Comparison of ENCODE assay signal across 24 mouse cellular contexts in genomic region chr9:9653463-9653862, GRCm38 (mm10).
DNase-seq lines count a peak whose midpoint lies in the region; ATAC-seq and TF ChIP-seq lines count a peak whose summit lies in the region.
"Had no signal": no experiment of that assay in that cellular context is flagged by ENCODE, and none has a peak within 500 bp of the region (broad histone marks: within the 10 kb centered on the region; RNA-seq: fewer than 3 reads in every experiment).

No protein-coding gene starts in this region.

- H3K27me3 ChIP-seq in liver, adult 2 months (ENCODE audit: control insufficient read depth, insufficient read depth, low read length), result no peaks in the 10 kb centered on the region
- H3K27me3 ChIP-seq in liver, embryonic 16.5 days (ENCODE audit: control insufficient read depth, insufficient read depth, low read depth, low read length), result no peaks in the 10 kb centered on the region
- no peaks in the 10 kb centered on the region for H3K27me3 ChIP-seq in liver, embryonic 11.5 days (replicated peaks; ENCODE audit: control insufficient read depth, insufficient read depth, low read length)
- no peaks in the 10 kb centered on the region for H3K27me3 ChIP-seq in hindbrain, postnatal 0 days (ENCODE audit: insufficient read depth, low read length)
- H3K27me3 ChIP-seq: CH12.LX; embryonic facial prominence, embryonic 12.5 days; forebrain, embryonic 13.5 days; forebrain, embryonic 15.5 days; Patski had no signal

- DNase-seq in liver, adult 2 months (ENCODE audit: extremely low read depth, low read depth, low spot score), result peak; percentile 26
- DNase-seq in liver, result no peak
- no peak for DNase-seq in liver, embryonic 11.5 days (ENCODE audit: low spot score)
- DNase-seq in hindbrain, postnatal 0 days (ENCODE audit: low spot score), result no peak
- DNase-seq in adrenal gland, postnatal 36 days, result no peak
- DNase-seq: adrenal gland, adult 8-10 months; adrenal gland, postnatal 14 days; B cell, adult 2 months; cerebellum, adult 11-12 months; cerebellum, adult 2 months; cerebellum, adult 9-10 months; cerebellum, postnatal 10 days; cerebellum, postnatal 25 days had no signal

- no peaks in the 10 kb centered on the region for H3K9me3 ChIP-seq in liver, embryonic 16.5 days (replicated peaks; ENCODE audit: control insufficient read depth, low read length)
- H3K9me3 ChIP-seq in liver, embryonic 11.5 days (ENCODE audit: control insufficient read depth, low read length), result no peaks in the 10 kb centered on the region
- H3K9me3 ChIP-seq in hindbrain, postnatal 0 days (ENCODE audit: low read length), result no peaks in the 10 kb centered on the region
- H3K9me3 ChIP-seq: embryonic facial prominence, embryonic 10.5 days; embryonic facial prominence, embryonic 12.5 days; forebrain, embryonic 13.5 days; forebrain, embryonic 15.5 days; G1E had no signal

- no peak overlapping the region for H3K4me3 ChIP-seq in liver, adult 2 months (ENCODE audit: insufficient read depth, low read depth, low read length)
- no peak overlapping the region for H3K4me3 ChIP-seq in liver, embryonic 16.5 days (ENCODE audit: low read depth, low read length)
- no peak overlapping the region for H3K4me3 ChIP-seq in liver, embryonic 11.5 days (ENCODE audit: low read depth, low read length)
- H3K4me3 ChIP-seq in hindbrain, postnatal 0 days (ENCODE audit: low read length), result no peak overlapping the region
- H3K4me3 ChIP-seq: embryonic facial prominence, embryonic 10.5 days; embryonic facial prominence, embryonic 12.5 days; forebrain, embryonic 13.5 days; forebrain, embryonic 15.5 days had no signal

- H3K9ac ChIP-seq in liver, adult 2 months (ENCODE audit: low read depth, low read length), result no peak overlapping the region
- H3K9ac ChIP-seq in liver, embryonic 16.5 days (ENCODE audit: low read depth, low read length), result no peak overlapping the region
- H3K9ac ChIP-seq in liver, embryonic 11.5 days (ENCODE audit: low read depth, low read length), result no peak overlapping the region
- no peak overlapping the region for H3K9ac ChIP-seq in hindbrain, postnatal 0 days (replicated peaks; ENCODE audit: low read length)
- H3K9ac ChIP-seq: embryonic facial prominence, embryonic 12.5 days; forebrain, embryonic 13.5 days; forebrain, embryonic 15.5 days had no signal

- no peak for TF ChIP-seq POLR2A in liver, adult 2 months (IDR thresholded peaks at IDR 0.05; ENCODE audit: extremely low read depth, insufficient read depth, low read length)

- ATAC-seq in liver, embryonic 16.5 days (ENCODE audit: low read depth), result peak; percentile 64
- no peak for ATAC-seq in liver, embryonic 11.5 days (replicated peaks; ENCODE audit: low FRiP score)
- peak; percentile 62 for ATAC-seq in megakaryocyte, adult 5-6 weeks (ENCODE audit: poor library complexity, severe bottlenecking)
- no peak for ATAC-seq in hindbrain, postnatal 0 days
- ATAC-seq: activated CD4-positive, CD25-positive, alpha-beta regulatory T cell, adult 4 months; CD4-positive, CD25-positive, alpha-beta regulatory T cell, adult 4 months; forebrain, embryonic 13.5 days; forebrain, embryonic 15.5 days; Patski had no signal

- no peaks in the 10 kb centered on the region for H3K79me2 ChIP-seq in liver, adult 2 months (ENCODE audit: control insufficient read depth, insufficient read depth, low read length)

- H3K36me3 ChIP-seq in liver, adult 2 months (ENCODE audit: control insufficient read depth, insufficient read depth, low read length), result no peaks in the 10 kb centered on the region
- no peaks in the 10 kb centered on the region for H3K36me3 ChIP-seq in liver, embryonic 16.5 days (ENCODE audit: control insufficient read depth, insufficient read depth)
- no peaks in the 10 kb centered on the region for H3K36me3 ChIP-seq in liver, embryonic 11.5 days (ENCODE audit: control insufficient read depth, insufficient read depth, low read length)
- H3K36me3 ChIP-seq in hindbrain, postnatal 0 days (ENCODE audit: insufficient read depth, low read length), result no peaks in the 10 kb centered on the region
- H3K36me3 ChIP-seq: embryonic facial prominence, embryonic 10.5 days; embryonic facial prominence, embryonic 12.5 days; forebrain, embryonic 15.5 days; G1E had no signal

- H3K4me2 ChIP-seq in liver, embryonic 16.5 days (ENCODE audit: low read depth, low read length), result no peak overlapping the region
- H3K4me2 ChIP-seq in liver, embryonic 11.5 days, result no peak overlapping the region
- H3K4me2 ChIP-seq in hindbrain, postnatal 0 days (ENCODE audit: low read depth, low read length), result no peak overlapping the region
- H3K4me2 ChIP-seq: embryonic facial prominence, embryonic 12.5 days; forebrain, embryonic 13.5 days; forebrain, embryonic 15.5 days had no signal

- no peak overlapping the region for H3K27ac ChIP-seq in liver, adult 2 months (replicated peaks; ENCODE audit: insufficient read depth, low read depth, low read length)
- H3K27ac ChIP-seq in liver, embryonic 16.5 days (ENCODE audit: low read length), result no peak overlapping the region
- H3K27ac ChIP-seq in liver, embryonic 11.5 days (ENCODE audit: low read depth, low read length), result no peak overlapping the region
- H3K27ac ChIP-seq in hindbrain, postnatal 0 days, result no peak overlapping the region
- H3K27ac ChIP-seq: embryonic facial prominence, embryonic 10.5 days; embryonic facial prominence, embryonic 12.5 days; forebrain, embryonic 13.5 days; forebrain, embryonic 15.5 days had no signal

- H3K4me1 ChIP-seq in liver, adult 2 months (ENCODE audit: control insufficient read depth, insufficient read depth, low read length), result no peaks in the 10 kb centered on the region
- H3K4me1 ChIP-seq in liver, embryonic 16.5 days (ENCODE audit: control insufficient read depth, low read depth, low read length), result no peaks in the 10 kb centered on the region
- H3K4me1 ChIP-seq in liver, embryonic 11.5 days (replicated peaks; ENCODE audit: control insufficient read depth, insufficient read depth, low read length), result no peaks in the 10 kb centered on the region
- H3K4me1 ChIP-seq in hindbrain, postnatal 0 days (ENCODE audit: insufficient read depth, low read length), result no peaks in the 10 kb centered on the region
- H3K4me1 ChIP-seq: embryonic facial prominence, embryonic 10.5 days; embryonic facial prominence, embryonic 12.5 days; forebrain, embryonic 13.5 days; forebrain, embryonic 15.5 days had no signal

- WGBS in liver, adult 2 months, result 72% methylated on average over 3 of the region's 3 CpGs
- 25% methylated on average over 3 of the region's 3 CpGs for WGBS in liver, embryonic 16.5 days (ENCODE audit: insufficient replicate concordance)
- WGBS in liver, embryonic 11.5 days, result 59% methylated on average over 3 of the region's 3 CpGs
- whole genome bisulfite sequencing in hindbrain, postnatal 0 days, result 83% methylated on average over 3 of the region's 3 CpGs

- no peak for TF ChIP-seq CTCF in liver, adult 2 months (IDR thresholded peaks at IDR 0.05; ENCODE audit: low read depth, low read length)
- TF ChIP-seq CTCF in hindbrain, postnatal 0 days (IDR thresholded peaks at IDR 0.05; ENCODE audit: low read depth), result no peak

Comparison
In these comparisons a context has a peak if more than half of its experiments do, and no peak if none do; other contexts are left out.
1. ATAC-seq: peak in liver, embryonic 16.5 days (single experiment) and megakaryocyte, adult 5-6 weeks (single experiment); none in liver, embryonic 11.5 days (single experiment) and hindbrain, postnatal 0 days (single experiment).